Mouse (Mus musculus): Measurements from ENCODE around the gene Ifit1bl1.
"Not testable (repeated sequence)": the region's sequence is repeated elsewhere in the genome, so short reads cannot be mapped to it uniquely, and the experiment has no call there.

The Ifit1bl1 gene

DNA sequence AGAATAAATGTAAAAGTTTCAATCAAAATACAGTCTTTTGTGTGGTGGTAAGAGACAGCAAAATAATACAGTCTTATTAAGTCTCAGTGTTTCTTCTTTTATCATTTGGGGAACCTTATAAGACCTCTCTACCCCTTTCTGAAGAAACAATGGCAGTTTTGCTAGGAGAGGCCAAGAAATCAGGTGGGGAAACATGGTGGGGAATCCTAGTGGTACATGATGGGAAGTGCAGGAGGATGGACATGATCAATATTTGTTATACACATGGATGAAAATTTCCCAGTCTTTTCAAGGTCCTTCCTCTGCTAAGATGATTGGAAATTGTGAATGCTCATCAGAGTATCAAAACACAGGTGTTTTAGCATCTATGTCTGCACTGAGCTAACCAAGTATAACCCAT is 12.8 kb downstream of the Ifit1bl1 start:
- DNase-seq (ENCODE audit: extremely low spot score, low read depth, low spot score) = no peak

DNA sequence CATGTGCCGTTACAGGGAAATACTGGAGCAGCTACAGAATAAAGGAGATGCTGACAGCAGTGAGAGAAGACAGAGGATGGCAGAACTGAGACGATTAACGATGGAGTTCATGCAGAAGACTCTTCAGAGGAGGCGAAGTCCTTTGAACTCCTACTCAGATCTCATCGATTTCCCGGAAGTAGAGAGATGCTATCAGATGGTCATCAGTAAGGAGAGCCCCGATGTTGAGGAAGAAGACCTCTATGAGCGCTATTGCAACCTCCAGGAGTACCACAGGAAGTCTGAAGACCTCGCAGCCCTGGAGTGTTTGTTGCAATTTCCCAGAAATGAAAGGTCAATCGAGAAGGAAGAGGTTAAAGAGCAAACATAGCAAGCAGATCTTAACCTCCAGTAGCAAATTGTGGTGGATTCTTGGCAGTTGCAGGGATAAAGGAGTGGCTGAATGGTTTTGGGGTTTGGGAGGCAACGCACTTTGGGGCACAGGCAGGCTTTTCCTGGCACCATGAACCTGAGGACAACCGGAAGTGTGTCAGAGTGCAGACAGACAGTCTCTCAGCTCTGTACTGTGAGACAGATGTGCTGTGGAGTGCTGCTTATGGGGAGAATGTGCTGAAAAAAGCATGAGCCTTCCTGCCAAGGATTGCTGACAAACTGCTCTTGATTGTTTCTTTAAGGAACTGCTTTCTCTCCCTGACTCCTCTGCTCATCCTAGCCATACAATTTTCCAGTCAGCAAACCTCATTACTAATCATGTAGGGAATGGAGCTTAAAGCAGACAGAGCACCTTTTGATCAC is 13.7 kb downstream of the Ifit1bl1 start:
- DNase-seq (ENCODE audit: extremely low spot score, low read depth, low spot score) = not testable (repeated sequence)

DNA sequence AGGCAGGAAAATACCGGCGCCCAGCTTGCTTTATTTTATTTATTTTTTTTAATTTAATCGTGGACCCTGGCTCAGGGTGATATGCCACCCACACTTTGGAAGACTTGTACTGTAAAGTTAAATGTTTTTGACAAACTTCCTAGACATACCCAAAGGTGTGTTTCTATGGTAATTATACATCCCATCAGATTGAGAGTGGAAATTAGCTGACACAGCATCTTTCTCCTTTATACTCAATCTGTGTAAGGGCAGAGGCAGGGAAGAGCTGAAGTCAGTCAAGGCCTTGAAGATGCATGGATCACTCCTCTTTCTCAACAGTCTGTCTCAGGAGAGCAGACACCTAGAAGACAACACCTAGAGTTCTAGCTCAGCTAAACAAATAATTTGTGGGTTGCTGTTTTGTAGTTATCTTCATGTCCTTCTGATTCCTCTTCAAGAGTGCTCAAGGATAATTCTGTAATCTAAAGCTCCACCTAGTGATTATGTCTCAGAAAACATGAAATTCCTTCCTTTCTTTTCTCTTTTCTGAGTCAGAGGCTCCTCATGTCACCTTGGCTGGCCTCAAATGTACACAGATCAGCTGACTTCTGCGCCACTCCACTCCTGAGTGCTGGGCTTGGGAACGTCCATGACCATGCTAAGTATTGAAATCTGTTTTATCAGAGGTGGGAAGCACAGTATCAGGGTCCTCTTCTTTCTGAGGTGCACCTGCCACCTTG is 15.9 kb downstream of the Ifit1bl1 start:
- DNase-seq (ENCODE audit: extremely low spot score, low read depth, low spot score) = not testable (repeated sequence)

DNA sequence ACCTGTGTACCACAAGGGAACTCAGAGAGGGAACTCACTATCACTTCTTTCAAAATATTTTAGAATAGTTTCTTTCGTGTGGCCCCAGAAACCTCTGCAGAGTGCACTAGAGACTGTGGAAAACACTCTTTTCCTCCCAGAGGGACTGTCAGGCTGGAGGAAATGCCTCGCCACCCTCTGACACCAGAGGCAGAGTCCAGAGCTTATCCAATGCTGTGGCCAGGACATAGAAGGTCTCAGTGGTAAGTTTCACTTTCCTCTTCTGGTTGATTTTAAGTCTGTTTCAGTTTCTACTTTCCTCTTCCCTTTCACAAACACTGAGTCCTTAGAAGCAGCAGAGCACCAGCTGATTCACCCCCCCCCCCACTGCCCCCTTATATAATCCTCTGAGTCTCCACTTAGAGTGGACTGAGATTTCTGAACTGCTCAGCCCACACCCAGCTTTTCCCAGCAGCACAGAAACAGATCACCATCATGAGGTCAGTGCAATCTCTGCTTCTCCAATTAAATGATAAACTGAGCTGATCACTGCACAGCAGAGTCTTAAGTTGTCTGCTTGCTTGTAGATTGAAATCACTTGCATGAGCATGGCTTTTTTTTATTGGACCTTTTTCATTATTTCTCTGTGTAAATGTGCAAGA is 18.5 kb downstream of the Ifit1bl1 start, which contains the start of gene Ifit3:
Gene Ifit3 (plus strand): TSS at position 406 of the 641 bp plus-strand sequence.
- not testable (repeated sequence) for DNase-seq (ENCODE audit: extremely low spot score, low read depth, low spot score)

DNA sequence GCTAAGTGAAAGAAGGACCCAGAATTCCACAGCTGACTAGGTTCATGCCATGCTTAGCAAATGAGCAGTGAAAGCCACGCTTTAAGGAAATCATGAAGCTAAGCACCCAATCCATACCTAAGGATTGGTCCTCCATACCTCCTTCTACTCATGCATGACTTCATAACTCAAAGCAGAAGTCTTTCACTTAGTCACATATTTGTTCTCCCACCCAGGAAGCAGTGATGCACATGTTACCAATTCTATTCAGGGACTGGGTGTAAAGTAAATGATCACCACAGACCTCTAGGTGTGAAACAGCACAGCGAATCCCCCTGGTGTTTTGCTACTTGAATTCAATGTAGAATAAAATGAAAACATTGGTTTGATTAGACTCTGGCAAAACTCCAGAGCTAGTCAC is 19.1 kb downstream of the Ifit1bl1 start:
- DNase-seq (ENCODE audit: extremely low spot score, low read depth, low spot score) = not testable (repeated sequence)

DNA sequence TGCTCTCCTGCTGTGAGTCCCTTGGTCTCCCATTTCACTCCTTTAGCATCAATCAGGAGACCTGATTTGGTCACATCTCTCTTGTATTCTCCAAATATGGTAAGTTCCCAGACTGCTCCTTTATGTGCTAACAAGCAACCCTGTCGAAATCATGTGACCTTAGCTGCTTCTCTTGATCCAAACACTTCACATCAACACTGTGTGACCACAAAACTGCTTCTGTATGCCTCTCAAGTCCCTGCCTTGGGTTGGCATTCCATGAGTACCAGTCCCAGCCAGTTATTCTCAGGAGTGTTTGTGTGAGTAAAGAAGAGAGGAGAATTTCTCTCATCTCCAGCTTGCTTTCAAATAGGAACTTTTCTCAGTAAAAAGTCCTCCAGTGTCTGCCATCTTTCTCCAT is 24.6 kb downstream of the Ifit1bl1 start:
- DNase-seq (ENCODE audit: extremely low spot score, low read depth, low spot score) = no peak

DNA sequence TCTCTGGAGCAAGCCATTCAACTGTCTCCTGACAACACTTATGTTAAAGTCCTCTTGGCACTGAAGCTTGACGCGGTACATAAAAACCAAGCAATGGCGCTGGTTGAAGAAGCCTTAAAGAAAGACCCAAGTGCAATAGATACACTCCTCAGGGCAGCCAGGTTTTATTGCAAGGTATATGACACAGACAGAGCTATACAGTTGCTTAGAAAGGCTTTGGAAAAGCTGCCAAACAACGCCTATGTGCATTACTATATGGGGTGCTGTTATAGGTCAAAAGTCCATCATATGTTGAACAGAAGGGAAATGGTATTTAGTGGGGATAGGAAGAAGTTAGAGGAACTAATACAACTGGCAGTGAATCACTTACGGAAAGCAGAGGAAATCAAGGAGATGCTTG is 28.1 kb downstream of the Ifit1bl1 start:
- no peak for DNase-seq (ENCODE audit: extremely low spot score, low read depth, low spot score)

DNA sequence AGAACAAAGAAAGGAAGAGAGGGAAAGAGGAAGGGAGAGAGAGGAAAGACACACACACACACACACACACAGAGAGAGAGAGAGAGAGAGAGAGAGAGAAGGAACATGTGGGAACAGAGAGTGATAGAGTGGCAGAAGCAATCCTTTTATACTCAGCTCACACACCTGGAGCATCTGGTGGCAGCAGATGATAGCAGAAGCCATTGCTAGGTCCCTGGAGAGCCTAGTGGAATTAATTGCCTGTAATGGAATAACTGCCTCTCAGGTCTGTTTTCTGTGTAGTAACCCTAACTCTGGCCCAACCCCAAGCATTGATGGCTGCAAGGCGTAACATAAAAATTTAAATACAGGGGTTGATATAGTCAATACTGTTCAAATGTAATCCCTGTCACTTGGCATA is 30.7 kb downstream of the Ifit1bl1 start:
- no peak for DNase-seq (ENCODE audit: extremely low spot score, low read depth, low spot score)

DNA sequence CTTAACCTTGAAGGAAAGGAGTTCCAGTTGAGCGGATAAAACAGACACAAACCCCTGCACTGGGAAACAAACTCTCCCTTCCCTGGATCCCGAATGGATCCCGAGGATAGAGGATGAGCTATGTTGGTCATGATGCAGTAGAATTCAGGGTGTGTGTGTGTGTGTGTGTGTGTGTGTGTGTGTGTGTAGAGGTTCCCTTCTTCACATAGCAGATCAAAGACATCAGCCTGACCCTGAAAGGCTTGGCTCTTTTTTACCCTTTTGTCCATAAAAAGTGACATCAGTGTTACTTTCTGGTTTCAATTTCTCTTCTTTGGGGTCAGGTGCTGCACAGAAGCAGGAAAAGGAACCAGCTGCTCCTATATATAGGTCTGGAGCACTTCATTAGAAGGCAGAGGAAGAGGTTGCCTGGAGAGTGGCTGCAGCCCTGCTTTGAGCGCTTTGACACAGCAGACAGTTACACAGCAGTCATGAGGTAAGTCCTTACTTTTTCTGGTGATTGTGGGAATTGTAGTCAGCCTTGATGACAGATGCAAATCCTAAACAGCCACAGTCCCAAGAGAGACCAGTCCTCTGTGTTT is 31.8 kb downstream of the Ifit1bl1 start:
- no peak for DNase-seq (ENCODE audit: extremely low spot score, low read depth, low spot score)

DNA sequence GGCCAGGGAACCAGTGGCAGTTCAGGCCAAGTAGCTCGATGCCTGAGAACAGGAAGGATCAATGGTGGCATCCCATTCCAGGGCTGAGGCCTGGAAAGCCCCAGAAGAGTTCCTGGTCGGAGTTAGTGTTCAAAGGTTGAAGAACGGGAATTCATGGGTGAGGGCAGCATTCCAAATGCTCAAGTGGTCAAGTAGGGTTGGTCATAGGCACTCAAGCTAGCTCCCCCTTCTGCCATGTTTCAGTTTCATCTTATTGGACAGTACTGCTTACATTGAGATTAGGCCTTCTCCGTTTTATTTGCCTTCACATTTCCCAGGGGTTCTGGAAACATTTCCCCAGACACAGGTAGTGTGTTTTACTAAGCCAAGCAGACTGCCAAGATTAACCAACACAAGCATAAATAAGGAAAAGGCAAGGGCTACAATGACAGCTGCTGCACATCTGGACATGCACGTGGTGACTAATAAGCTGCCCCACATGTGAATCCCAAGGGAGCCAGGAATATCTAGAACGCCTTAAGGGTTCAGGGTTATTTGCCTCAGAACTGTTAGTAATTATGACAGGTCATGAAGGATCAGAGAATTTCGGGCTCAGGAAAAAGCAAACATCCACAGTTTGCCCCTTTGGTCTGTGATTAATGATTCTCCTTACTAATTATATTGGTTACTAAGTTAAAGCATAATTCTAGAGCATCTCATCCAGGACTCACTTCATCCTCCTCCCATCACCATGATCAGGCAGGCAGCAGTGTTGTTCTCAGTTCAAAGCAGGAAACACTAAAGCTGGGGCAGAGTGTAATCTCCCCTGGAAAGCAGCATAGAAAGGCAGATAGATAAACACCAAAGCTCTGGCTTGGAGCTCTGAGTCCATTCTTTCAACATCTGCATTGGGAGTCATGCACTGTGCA is 32.5 kb downstream of the Ifit1bl1 start:
- DNase-seq (ENCODE audit: extremely low spot score, low read depth, low spot score) = no peak

DNA sequence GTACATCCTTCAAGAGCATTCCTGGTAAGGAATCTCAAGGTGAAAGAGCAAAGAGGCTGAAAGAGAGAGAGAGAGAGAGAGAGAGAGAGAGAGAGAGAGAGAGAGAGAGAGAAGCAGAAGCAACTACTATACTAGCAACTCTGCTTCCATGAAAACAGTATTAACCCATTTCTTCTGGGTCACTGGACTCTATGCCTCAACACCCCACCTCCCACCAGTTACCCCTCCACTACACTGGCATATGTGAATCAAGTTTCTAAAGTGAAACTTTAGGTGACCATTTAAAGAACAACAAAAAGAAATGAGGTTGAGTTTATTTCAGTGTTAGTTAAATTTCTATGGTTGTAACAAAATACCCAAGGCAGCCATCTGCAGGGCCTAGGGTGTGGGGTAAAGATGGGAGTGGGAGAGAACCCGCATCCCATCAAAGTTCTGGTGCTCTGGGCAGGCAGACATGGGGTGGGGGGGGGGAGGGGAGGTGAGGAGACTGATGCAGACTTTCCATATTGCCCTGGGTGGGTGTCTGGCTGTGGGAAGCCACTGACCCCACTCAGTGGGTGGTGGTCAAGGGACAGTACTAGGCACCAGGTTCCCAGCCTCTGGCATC is 35.5 kb downstream of the Ifit1bl1 start:
- DNase-seq (ENCODE audit: extremely low spot score, low read depth, low spot score) = no peak

DNA sequence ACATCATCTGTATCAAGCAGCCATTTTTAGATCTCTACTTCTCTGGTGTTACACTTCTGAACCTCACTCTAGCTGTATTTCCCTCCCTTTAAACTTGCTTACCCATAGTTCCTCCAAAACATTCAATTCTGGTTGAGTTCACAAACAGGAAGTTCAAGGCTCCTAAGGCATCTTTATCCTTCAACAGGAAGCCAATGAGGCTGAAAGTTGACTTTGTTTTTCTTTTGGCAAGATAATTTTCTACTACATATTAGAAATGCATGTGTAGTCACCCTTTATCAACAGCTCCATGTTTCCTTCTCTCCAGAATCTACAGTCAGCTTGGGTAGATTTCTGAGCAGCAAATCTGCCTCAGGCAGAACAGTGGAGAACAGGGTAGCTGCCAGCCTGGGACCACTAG is 39.2 kb downstream of the Ifit1bl1 start:
- DNase-seq (ENCODE audit: extremely low spot score, low read depth, low spot score) = no peak

DNA sequence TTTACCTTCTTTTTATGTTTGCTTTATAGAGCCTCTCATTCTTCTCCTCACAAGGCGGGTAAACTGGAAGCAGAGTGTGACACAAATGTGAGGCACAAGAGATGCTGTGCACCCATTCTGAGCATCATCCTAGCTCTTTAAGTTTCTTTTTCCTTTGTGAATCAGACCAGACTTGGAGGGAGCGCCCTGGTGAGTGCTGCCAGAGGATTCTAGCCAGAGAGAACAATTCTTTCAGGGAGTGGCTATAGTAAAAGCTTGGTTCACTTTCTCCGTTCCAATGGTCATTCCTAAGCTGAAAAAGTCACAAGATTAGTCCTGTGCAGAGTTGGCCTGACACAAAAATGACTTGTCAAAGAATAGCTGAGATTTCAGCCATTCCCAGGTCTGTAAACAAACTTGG is 45.1 kb downstream of the Ifit1bl1 start:
- no peak for DNase-seq (ENCODE audit: extremely low spot score, low read depth, low spot score)

DNA sequence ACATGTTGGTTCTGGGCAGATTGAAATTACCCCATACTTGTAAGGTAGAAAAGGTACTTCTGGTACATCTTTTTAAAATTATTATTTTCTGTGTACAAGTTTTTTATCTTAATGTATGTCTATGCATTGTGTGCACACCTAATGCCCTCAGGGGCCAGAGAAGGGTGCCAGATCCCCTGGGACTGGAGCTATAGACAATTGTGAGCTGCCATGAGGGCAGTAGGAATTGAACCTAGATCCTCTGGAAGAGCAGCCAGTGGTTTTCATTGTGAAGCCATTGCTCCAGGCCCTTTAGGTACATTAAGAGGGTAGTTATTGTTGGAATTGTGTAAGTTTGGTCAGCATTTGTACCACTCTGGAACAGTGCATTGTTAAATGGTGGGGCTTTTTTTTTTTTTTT is 47.7 kb downstream of the Ifit1bl1 start:
- DNase-seq (ENCODE audit: extremely low spot score, low read depth, low spot score) = no peak

DNA sequence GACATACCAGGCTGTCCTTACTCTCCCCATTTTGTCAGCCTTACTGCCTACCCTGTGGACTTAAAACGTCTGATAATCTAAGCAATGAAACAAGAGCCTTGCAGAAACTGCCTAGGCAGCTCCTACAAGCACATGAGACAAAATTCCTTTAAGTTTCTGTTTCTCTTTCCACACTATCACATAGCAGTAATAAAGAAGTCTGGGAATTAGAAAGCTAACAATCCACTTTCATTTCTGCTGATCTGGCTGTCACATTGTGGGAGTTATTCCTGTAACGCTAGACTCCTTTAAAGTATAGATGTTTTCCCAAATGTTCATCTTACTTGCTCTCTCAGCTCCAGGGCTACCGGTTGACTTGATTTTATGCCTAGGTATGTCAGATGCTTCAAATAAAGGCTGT is 48.2 kb downstream of the Ifit1bl1 start:
- no peak for DNase-seq (ENCODE audit: extremely low spot score, low read depth, low spot score)

DNA sequence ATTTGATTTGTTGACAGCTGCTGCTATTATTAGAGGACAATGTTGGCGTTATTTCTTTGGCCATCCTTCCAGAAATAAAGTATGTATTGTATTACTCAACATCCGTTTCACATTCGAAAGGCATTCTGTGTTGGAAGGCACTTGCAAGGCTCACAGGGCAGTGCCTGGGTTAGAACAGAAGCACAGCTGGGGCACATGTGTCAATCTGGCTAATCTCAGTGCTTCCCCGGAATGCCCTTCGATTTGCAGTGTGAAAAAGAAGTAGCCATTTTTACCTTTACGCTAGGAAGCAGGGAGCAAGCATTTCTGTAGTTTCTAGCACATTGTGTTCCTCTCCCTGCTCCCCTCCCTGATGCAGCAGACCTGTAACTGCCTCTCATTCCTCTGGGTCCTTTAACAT is 48.7 kb downstream of the Ifit1bl1 start:
- no peak for DNase-seq (ENCODE audit: extremely low spot score, low read depth, low spot score)

DNA sequence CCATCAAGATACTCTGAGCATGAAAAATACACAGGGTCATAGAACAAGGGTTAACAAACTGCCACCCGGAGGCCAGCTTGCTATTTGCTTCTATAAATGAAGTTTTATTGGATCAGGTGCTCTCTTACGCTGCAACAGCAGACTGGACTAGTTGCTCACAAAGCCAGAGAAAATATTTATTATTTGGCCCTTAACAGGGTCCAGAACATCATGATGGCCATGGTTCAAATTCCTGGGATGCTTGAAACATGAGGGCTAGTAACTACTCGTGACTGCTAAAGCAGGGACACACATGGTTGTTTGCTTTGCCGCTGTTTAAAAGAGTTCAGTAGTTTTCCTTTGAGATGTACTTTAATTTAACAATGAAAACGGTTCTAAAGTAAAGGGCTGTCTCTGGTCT is 49.8 kb downstream of the Ifit1bl1 start:
- no peak for DNase-seq (ENCODE audit: extremely low spot score, low read depth, low spot score)

DNA sequence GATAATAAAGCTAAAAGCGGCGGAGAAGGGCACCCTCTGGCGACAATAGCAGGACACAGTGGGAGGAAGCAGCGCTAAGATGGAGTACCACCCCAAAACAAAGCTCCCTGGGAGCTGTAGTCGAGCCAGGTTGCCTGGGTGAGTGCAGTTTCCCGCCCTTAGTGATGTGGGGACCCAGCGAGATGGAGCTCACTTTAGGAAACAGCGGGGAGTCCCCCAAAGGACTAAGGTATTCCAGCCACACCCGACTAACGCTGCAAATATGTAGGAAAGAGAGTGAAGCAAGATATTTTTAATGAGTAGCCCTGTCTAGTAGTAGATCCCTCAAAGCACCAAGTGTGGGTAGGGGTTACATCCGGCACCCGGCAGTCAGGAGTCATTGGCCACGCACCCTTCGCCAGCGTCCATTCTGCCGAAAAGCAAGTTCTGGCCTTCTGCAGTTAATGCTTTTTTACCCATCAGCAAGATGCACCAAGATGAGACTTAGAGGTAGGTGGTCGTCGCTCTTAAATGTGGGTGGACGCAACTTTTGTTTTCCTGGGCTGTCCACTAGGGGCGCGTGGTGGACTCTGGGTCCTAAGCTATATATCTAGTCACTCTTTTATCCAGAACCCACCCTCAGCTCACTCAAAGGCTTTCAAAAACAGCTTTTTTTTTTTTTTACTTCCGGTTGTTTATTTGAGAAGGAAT is 51.1 kb downstream of the Ifit1bl1 start, which contains the start of gene Ifit2:
Gene Ifit2 (plus strand): TSS at position 161 of the 690 bp plus-strand sequence.
- DNase-seq (ENCODE audit: extremely low spot score, low read depth, low spot score) = no peak

DNA sequence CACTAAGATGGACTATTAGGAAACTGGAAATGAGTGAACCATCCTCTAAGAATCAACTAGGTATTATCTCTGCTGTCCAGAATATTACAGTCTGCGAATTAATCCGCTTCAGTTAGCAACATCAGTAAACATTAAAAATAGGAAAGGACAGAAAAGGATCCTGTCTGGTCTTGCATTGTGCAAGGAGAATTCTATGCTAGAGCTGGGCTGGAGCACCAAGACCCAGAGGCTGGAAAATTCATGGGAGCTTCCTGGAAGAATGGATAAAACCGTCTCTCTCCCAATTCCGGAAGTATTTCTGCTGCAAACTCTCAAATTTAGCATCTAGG is 51.6 kb downstream of the Ifit1bl1 start:
- DNase-seq (ENCODE audit: extremely low spot score, low read depth, low spot score) = no peak

DNA sequence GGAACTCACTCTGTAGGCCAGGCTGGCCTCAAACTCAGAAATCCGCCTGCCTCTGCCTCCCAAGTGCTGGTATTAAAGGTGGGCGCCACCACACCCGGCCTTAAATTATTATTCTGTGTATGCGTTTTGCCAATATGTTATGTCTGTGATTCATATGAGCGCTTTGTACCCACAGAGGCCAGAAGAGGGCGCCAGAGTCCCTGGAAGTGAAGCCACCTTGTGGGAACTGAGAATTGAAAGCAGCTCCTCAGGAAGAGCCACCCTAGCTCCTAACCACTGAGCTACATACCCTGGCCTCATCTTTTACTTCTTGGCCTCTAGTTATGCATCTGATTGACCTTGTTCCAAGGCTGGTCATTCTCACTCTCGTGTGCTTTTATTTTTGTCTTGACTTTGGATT is 53.8 kb downstream of the Ifit1bl1 start:
- no peak for DNase-seq (ENCODE audit: extremely low spot score, low read depth, low spot score)

Measured in hindlimb bud, embryonic 11.5 days (tissue).